Mouse (Mus musculus) testis, adult 2 months (tissue): Measurements from ENCODE around the gene Letm1.

Experiments
- CTCF ChIP-seq: fragments of 200-500 bp; IDR thresholded peaks from 2 replicates; pipeline ENCODE4 v1.5.1; 2012; ENCODE audit warnings: low read depth, mild to moderate bottlenecking, inconsistent platforms, low read length, moderate library complexity; ENCODE audit not compliant: control insufficient read depth, insufficient read depth, insufficient replicate concordance
- POLR2A ChIP-seq: fragments of 200-500 bp; IDR thresholded peaks from 2 replicates; pipeline ENCODE4 v1.6.1; 2012; ENCODE audit warnings: low read depth, mild to moderate bottlenecking, inconsistent platforms, low read length, moderate library complexity; ENCODE audit not compliant: control insufficient read depth

DNA sequence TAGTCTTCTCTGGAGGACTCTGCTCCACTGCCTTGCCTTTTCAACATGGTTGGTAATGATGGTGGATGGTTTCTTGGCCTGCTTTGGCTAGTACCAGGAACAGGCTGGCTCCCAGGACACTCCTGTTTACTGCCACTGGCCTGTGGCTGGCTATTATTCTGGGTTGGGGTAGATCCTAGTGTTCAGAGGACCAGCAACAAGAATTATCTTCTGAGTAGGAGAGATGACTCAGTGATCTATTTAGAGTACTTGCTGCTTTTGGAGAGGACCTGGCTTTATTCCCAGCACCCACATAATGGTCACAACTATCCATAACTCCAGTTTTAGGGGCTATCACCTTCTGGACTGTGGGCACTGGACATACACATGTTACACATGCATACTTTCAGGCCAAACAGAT is 44.3 kb downstream of the Letm1 start:
- TF ChIP-seq CTCF: no peak
- no peak for TF ChIP-seq POLR2A
